Mouse (Mus musculus) bone marrow macrophage, adult 2 months (primary cell): ENCODE data around the gene Fancd2os.

ENCODE experiments used
- CTCF ChIP-seq: IDR thresholded peaks from 2 replicates; pipeline ENCODE4 v1.5.1; 2012; ENCODE audit warnings: low read depth, mild to moderate bottlenecking, low read length, moderate library complexity
- POLR2A ChIP-seq: IDR thresholded peaks from 2 replicates; pipeline ENCODE4 v1.6.1; 2012; ENCODE audit warnings: mild to moderate bottlenecking, low read depth, low read length, borderline replicate concordance

DNA sequence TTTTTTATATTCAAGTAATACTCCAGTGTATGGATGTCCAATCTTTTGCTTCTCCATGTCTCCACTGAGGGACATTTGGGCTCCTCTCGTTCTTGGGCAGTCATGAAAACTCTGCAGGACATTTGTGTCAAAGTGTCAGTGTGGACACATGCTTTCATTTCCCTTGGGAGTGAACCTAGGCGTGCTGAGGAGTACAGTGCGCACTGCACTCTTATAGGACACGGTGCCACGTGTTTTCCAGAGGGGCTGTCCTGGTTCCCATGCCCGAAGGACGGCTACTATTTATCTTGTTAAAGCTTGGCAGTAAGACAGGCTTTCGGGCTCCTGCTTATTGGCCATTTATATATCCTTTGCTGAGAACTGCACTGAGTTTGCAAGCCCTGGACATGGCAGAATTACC is 42.1 kb upstream of the Fancd2os start:
- TF ChIP-seq CTCF (no peak), POLR2A (no peak)
